Mouse (Mus musculus): ENCODE measurements at regions not wholly inside any gene's neighbourhood (a gene's known extent, or its start where the extent isn't known, plus 50 kb on each side); places are given as distances from the start of the nearest gene placed in this dataset.

DNA sequence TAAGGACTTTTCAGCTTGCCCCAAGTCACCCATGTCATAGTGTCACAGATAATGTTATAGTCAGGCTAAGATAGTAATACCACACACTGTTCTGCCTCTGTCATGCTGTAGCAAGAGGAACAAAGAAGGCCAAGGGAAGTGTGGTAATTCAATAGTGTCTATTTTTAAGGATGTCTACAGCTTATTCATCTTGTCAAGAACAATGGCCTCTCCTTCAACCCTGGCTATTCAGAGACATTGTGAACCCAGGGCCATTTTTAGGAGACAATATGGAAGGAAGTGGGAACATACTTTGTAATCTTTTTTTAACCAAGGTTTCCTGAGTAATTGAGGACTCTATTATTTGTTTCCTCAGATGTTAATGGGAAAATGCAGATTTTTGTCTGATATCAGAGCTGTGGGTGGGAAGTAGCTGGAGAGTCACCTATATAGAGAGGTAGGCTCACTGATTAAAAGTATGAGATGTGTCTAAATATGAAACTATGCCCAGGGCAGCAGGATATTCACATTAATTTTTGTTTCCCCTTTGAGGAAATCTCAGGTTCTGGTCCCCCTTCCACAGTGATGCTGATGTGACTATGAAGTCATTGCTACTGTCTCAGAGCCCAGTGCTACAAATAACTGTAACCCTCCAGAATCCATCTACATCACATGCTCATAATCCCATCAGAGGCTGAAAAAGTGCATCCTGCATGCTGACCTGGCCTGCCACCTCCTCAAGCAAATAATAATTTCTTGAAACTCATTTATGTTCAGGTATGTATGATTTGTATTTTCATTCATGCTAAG, 85.7 kb upstream of the Lrrc3b start:
- peak; percentile 6 to 31 for DNase-seq

GRCm38 (mm10) chr14:15500600-15500999, 61.8 kb upstream of the Lrrc3b start:
- no peak for DNase-seq

Measured in heart, adult 18-20 months (tissue).